Mouse (Mus musculus) CD4-positive, CD25-positive, alpha-beta regulatory T cell, adult 2 months (primary cell): Measurements from ENCODE around the gene 4930426L09Rik.
"Not testable (repeated sequence)": the region's sequence is repeated elsewhere in the genome, so short reads cannot be mapped to it uniquely, and the experiment has no call there.

Source experiments
- DNase-seq: peaks from one replicate; pipeline ENCODE4 v3.0.0-alpha.2; 2012; ENCODE audit warnings: low read depth, low spot score

4930426L09Rik gene

GRCm38 (mm10) chr2:18970461-18970860 is 27.7 kb upstream of the 4930426L09Rik start:
- no peak for DNase-seq

- DNase-seq = no peak
Measured at GRCm38 (mm10) chr2:18971564-18971963, 26.6 kb upstream of the 4930426L09Rik start.

- no peak for DNase-seq
Measured at GRCm38 (mm10) chr2:18974882-18975645, 23.1 kb upstream of the 4930426L09Rik start.

- DNase-seq = peak; percentile 26
Measured at GRCm38 (mm10) chr2:18976175-18976574, 22.0 kb upstream of the 4930426L09Rik start.

GRCm38 (mm10) chr2:18977201-18977805 is 20.8 kb upstream of the 4930426L09Rik start:
- DNase-seq = peak; percentile 53

- no peak for DNase-seq
Measured at GRCm38 (mm10) chr2:18979046-18979445, 19.1 kb upstream of the 4930426L09Rik start.

- DNase-seq = no peak
Measured at GRCm38 (mm10) chr2:18979675-18980074, 18.5 kb upstream of the 4930426L09Rik start.

GRCm38 (mm10) chr2:18982581-18982980 is 15.6 kb upstream of the 4930426L09Rik start:
- peak; percentile 59 for DNase-seq

- no peak for DNase-seq
Measured at GRCm38 (mm10) chr2:18983546-18983945, 14.6 kb upstream of the 4930426L09Rik start.

- peak; percentile 72 for DNase-seq
Measured at GRCm38 (mm10) chr2:18984095-18984847, 13.9 kb upstream of the 4930426L09Rik start.

GRCm38 (mm10) chr2:18985506-18985905 is 12.6 kb upstream of the 4930426L09Rik start:
- no peak for DNase-seq

GRCm38 (mm10) chr2:18988885-18989284 is 9.3 kb upstream of the 4930426L09Rik start:
- DNase-seq = peak; percentile 80

- DNase-seq = no peak
Measured at GRCm38 (mm10) chr2:18992512-18993510, 5.3 kb upstream of the 4930426L09Rik start.

- DNase-seq = peak; percentile 44
Measured at GRCm38 (mm10) chr2:18996451-18997211, 1.5 kb upstream of the 4930426L09Rik start.

GRCm38 (mm10) chr2:18997387-18997971 is 664 bp upstream of the 4930426L09Rik start:
- no peak for DNase-seq

- DNase-seq = no peak
Measured at GRCm38 (mm10) chr2:18999395-18999794, 1.3 kb downstream of the 4930426L09Rik start.

GRCm38 (mm10) chr2:19004801-19005200 is 6.7 kb downstream of the 4930426L09Rik start:
- no peak for DNase-seq

- DNase-seq = no peak
Measured at GRCm38 (mm10) chr2:19006124-19006523, 8.0 kb downstream of the 4930426L09Rik start.

- DNase-seq = peak; percentile 33
Measured at GRCm38 (mm10) chr2:19007580-19007979, 9.4 kb downstream of the 4930426L09Rik start.

- DNase-seq = not testable (repeated sequence)
Measured at GRCm38 (mm10) chr2:19010541-19010940, 12.4 kb downstream of the 4930426L09Rik start.
